Mouse (Mus musculus) heart, embryonic 11.5 days (tissue): ENCODE results near the gene Fam168a. TPM values are rescaled to one million over a fixed set of nuclear protein-coding genes. Genes with fewer than 3 reads are reported as not detected.
"Not testable (repeated sequence)": the region's sequence is repeated elsewhere in the genome, so short reads cannot be mapped to it uniquely, and the experiment has no call there.

Experiments
- ATAC-seq: fragments of 200-750 bp; cut with Nextera tagmentation; replicated peaks from 2 replicates; pipeline ENCODE4 v1.8.0; 2017; ENCODE audit warnings: moderate library complexity; ENCODE audit not compliant: insufficient number of reproducible peaks, low FRiP score, low TSS enrichment
- H3K27ac ChIP-seq: fragments of 300-500 bp; sonication (generic); 2 replicates; pipeline ENCODE4 v1.5.1; 2014; ENCODE audit warnings: mild to moderate bottlenecking, low read depth, low read length
- H3K27me3 ChIP-seq: fragments of 300-500 bp; sonication (generic); 2 replicates; pipeline ENCODE4 v1.6.1; 2014; ENCODE audit warnings: mild to moderate bottlenecking, low read length, mixed read lengths; ENCODE audit not compliant: control insufficient read depth, insufficient read depth
- H3K36me3 ChIP-seq: fragments of 300-500 bp; sonication (generic); 2 replicates; pipeline ENCODE4 v1.6.1; 2014; ENCODE audit warnings: mild to moderate bottlenecking, low read length, moderate library complexity, mixed read lengths; ENCODE audit not compliant: control insufficient read depth, insufficient read depth
- H3K4me1 ChIP-seq: fragments of 300-500 bp; sonication (generic); 2 replicates; pipeline ENCODE4 v1.6.1; 2014; ENCODE audit warnings: low read length; ENCODE audit not compliant: control insufficient read depth, insufficient read depth
- H3K4me2 ChIP-seq: fragments of 300-500 bp; sonication (generic); 2 replicates; pipeline ENCODE4 v1.6.1; 2014; ENCODE audit warnings: mild to moderate bottlenecking, moderate library complexity
- H3K4me3 ChIP-seq: fragments of 300-500 bp; sonication (generic); 2 replicates; pipeline ENCODE4 v1.5.1; 2014; ENCODE audit warnings: low read depth, low read length
- H3K9ac ChIP-seq: fragments of 300-500 bp; sonication (generic); 2 replicates; pipeline ENCODE4 v1.6.1; 2014; ENCODE audit warnings: mild to moderate bottlenecking, low read depth, low read length, moderate library complexity
- H3K9me3 ChIP-seq: fragments of 300-500 bp; sonication (generic); replicated peaks from 2 replicates; pipeline ENCODE4 v1.6.1; 2016; ENCODE audit warnings: low read length; ENCODE audit not compliant: control insufficient read depth
- WGBS: fragments of 180-500 bp; shearing (Covaris S2); extraction: QIAGEN DNeasy Blood & Tissue Kit; methylation state at CpG from one replicate; pipeline ENCODE4 v1.1.7; 2014; ENCODE audit not compliant: insufficient replicate concordance; 5-methylcytosine and 5-hydroxymethylcytosine counted together
- polyA plus RNA-seq: library from polyadenylated mRNA; unstranded; fragments of >200 nt; fragmentation: Nextera tagmentation; extraction: Ambion mirVana; gene quantifications from 2 replicates; pipeline ENCODE4 v1.2.1, GENCODE M21; 2014

The Fam168a gene
- polyA plus RNA-seq, 1 experiment from 2014 or later, result 34.9 TPM

GRCm38 (mm10) chr7:100723453-100724294, 17.2 kb downstream of the Fam168a start:
- Histone ChIP-seq H3K4me2 (no peak overlapping the region), H3K9me3 (no peaks in the 10 kb centered on the region), H3K9ac (no peak overlapping the region), H3K27ac (no peak overlapping the region), H3K4me3 (no peak overlapping the region), H3K36me3 (no peaks in the 10 kb centered on the region), H3K27me3 (no peaks in the 10 kb centered on the region), H3K4me1 (peaks cover 12% of the 10 kb centered on the region)
- no peak for ATAC-seq
- 63% methylated on average over 12 of the region's 12 CpGs for WGBS

GRCm38 (mm10) chr7:100727538-100728085, 21.2 kb downstream of the Fam168a start:
- no peak overlapping the region for H3K4me3 ChIP-seq
- no peak overlapping the region for H3K4me2 ChIP-seq
- H3K4me1 ChIP-seq, result peaks cover 14% of the 10 kb centered on the region
- H3K36me3 ChIP-seq, result no peaks in the 10 kb centered on the region
- no peak overlapping the region for H3K9ac ChIP-seq
- H3K27me3 ChIP-seq, result no peaks in the 10 kb centered on the region
- WGBS, result 78% methylated on average over 2 of the region's 2 CpGs
- no peaks in the 10 kb centered on the region for H3K9me3 ChIP-seq
- no peak overlapping the region for H3K27ac ChIP-seq
- ATAC-seq, result no peak

- no peak overlapping the region for H3K27ac ChIP-seq
- no peaks in the 10 kb centered on the region for H3K27me3 ChIP-seq
- ATAC-seq, result no peak
- H3K4me1 ChIP-seq, result peaks cover 15% of the 10 kb centered on the region
- H3K9me3 ChIP-seq, result no peaks in the 10 kb centered on the region
- no peak overlapping the region for H3K4me3 ChIP-seq
- H3K9ac ChIP-seq, result no peak overlapping the region
- 50% methylated on average over 2 of the region's 2 CpGs for WGBS
- H3K4me2 ChIP-seq, result no peak overlapping the region
- H3K36me3 ChIP-seq, result no peaks in the 10 kb centered on the region
Observed at GRCm38 (mm10) chr7:100729778-100730177, 23.3 kb downstream of the Fam168a start.

GRCm38 (mm10) chr7:100732341-100733050, 26.1 kb downstream of the Fam168a start:
- Histone ChIP-seq H3K4me2 (no peak overlapping the region), H3K27me3 (no peaks in the 10 kb centered on the region), H3K9ac (no peak overlapping the region), H3K9me3 (no peaks in the 10 kb centered on the region), H3K36me3 (no peaks in the 10 kb centered on the region), H3K4me1 (peaks cover 18% of the 10 kb centered on the region), H3K27ac (no peak overlapping the region), H3K4me3 (no peak overlapping the region)
- WGBS, result 29% methylated on average over 6 of the region's 6 CpGs
- no peak for ATAC-seq

- Histone ChIP-seq H3K4me3 (no peak overlapping the region), H3K4me1 (peaks cover 18% of the 10 kb centered on the region), H3K9me3 (no peaks in the 10 kb centered on the region), H3K36me3 (no peaks in the 10 kb centered on the region), H3K27ac (peak overlapping the region; percentile 30), H3K9ac (no peak overlapping the region), H3K27me3 (no peaks in the 10 kb centered on the region), H3K4me2 (peak overlapping the region; percentile 51)
- no peak for ATAC-seq
- 6% methylated on average over 7 of the region's 7 CpGs for WGBS
Observed at GRCm38 (mm10) chr7:100733051-100733813, 26.8 kb downstream of the Fam168a start.

GRCm38 (mm10) chr7:100734201-100734600, 27.8 kb downstream of the Fam168a start:
- Histone ChIP-seq H3K36me3 (no peaks in the 10 kb centered on the region), H3K27me3 (no peaks in the 10 kb centered on the region), H3K27ac (no peak overlapping the region), H3K9me3 (no peaks in the 10 kb centered on the region), H3K4me1 (peaks cover 18% of the 10 kb centered on the region), H3K4me2 (no peak overlapping the region), H3K9ac (no peak overlapping the region), H3K4me3 (no peak overlapping the region)
- 38% methylated on average over 6 of the region's 6 CpGs for WGBS
- ATAC-seq, result no peak

GRCm38 (mm10) chr7:100734905-100735304, 28.5 kb downstream of the Fam168a start:
- not testable (repeated sequence) for H3K27me3 ChIP-seq, ATAC-seq, H3K36me3 ChIP-seq, H3K9me3 ChIP-seq, H3K27ac ChIP-seq, H3K4me3 ChIP-seq, H3K9ac ChIP-seq, H3K4me2 ChIP-seq
- H3K4me1 ChIP-seq, result peaks cover 18% of the 10 kb centered on the region
- WGBS, result 64% methylated on average over 2 of the region's 2 CpGs

GRCm38 (mm10) chr7:100736131-100736530, 29.7 kb downstream of the Fam168a start:
- no peak for ATAC-seq
- no peaks in the 10 kb centered on the region for H3K9me3 ChIP-seq
- no peak overlapping the region for H3K27ac ChIP-seq
- H3K36me3 ChIP-seq, result no peaks in the 10 kb centered on the region
- peaks cover 15% of the 10 kb centered on the region for H3K4me1 ChIP-seq
- WGBS, result 53% methylated on average over 3 of the region's 3 CpGs
- no peak overlapping the region for H3K4me2 ChIP-seq
- H3K9ac ChIP-seq, result no peak overlapping the region
- no peaks in the 10 kb centered on the region for H3K27me3 ChIP-seq
- no peak overlapping the region for H3K4me3 ChIP-seq
